Mouse (Mus musculus) retina, postnatal 1 day (tissue): ENCODE results near the gene A730009L09Rik.
A peak's percentile ranks its signal among the peaks of the same experiment; 100 is the strongest.

Source experiments
- DNase-seq: peaks from one replicate; pipeline ENCODE4 v3.0.0-alpha.2; 2012

Gene A730009L09Rik

GRCm38 (mm10) chr16:84514821-84515220 lies at the start of gene A730009L09Rik:
A730009L09Rik (plus strand) TSS chr16:84515121.
- peak; percentile 10 for DNase-seq

GRCm38 (mm10) chr16:84465581-84466165 lies 49.2 kb upstream of the A730009L09Rik start:
- DNase-seq = peak; percentile 71

- no peak for DNase-seq
Observed at GRCm38 (mm10) chr16:84468898-84469297, 46.0 kb upstream of the A730009L09Rik start.

GRCm38 (mm10) chr16:84469994-84470393 lies 44.9 kb upstream of the A730009L09Rik start:
- DNase-seq = no peak

GRCm38 (mm10) chr16:84473406-84473805 lies 41.5 kb upstream of the A730009L09Rik start:
- peak; percentile 55 for DNase-seq

- no peak for DNase-seq
Observed at GRCm38 (mm10) chr16:84474712-84475111, 40.2 kb upstream of the A730009L09Rik start.

GRCm38 (mm10) chr16:84476948-84477347 lies 38.0 kb upstream of the A730009L09Rik start:
- no peak for DNase-seq

DNA sequence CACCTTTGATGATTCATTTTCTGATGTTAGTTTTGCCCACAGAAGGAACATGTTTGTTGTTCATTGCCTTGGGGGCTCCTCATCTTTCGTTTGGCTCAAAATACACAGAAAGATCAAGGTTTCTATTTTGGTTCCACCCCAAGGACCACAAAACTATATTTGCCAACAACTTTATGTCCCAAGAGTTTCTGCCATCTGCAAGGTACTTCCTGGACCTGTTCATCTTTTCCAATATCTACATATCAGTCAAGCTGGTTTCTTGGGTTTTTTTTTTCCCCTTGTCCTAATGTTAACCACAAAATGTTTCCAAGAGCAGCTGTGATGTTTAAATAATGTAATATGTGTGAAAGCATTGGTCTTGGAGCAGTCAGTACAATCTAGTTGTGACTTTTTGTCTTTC lies 37.4 kb upstream of the A730009L09Rik start:
- no peak for DNase-seq

DNA sequence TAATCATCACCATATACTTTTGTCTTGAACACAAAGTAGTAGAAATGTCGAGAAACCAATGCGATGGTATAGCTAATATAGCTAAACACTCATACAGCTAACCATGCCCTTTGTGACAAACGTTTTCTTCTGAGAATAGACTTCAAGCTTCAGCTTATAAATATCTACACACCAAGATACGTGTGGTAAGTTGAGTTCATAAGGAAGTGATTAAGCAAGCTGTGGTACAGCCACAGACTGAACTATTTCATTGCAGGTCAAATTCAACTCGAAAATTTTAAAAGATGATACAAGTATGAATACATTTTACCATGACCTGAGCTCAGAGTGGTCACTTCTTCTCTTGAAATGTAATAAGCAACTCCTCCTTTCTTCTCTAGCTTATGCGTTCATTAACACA lies 37.0 kb upstream of the A730009L09Rik start:
- no peak for DNase-seq

DNA sequence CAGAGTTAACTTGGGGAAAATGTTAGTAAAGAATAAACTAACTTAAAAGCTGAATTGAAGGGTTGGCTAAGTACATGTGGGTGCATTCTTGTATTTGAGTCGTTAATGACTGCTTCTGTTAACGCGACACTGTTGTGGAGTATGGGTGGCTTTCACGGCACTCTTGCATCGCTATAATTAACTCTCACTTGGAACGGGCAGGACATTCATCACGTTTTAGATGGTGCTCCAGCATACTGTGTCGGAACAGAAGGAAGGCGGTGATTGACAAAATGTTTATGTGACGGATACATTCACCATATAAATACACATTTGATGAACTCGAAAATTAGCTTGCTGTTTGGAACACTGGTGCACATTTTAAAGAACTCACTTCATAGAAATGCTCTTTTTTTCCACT lies 29.0 kb upstream of the A730009L09Rik start:
- DNase-seq = no peak

- no peak for DNase-seq
Observed at GRCm38 (mm10) chr16:84494818-84495217, 20.1 kb upstream of the A730009L09Rik start.

GRCm38 (mm10) chr16:84495438-84495837 lies 19.5 kb upstream of the A730009L09Rik start:
- DNase-seq = peak; percentile 53

- DNase-seq = no peak
Observed at GRCm38 (mm10) chr16:84507681-84508080, 7.2 kb upstream of the A730009L09Rik start.

DNA sequence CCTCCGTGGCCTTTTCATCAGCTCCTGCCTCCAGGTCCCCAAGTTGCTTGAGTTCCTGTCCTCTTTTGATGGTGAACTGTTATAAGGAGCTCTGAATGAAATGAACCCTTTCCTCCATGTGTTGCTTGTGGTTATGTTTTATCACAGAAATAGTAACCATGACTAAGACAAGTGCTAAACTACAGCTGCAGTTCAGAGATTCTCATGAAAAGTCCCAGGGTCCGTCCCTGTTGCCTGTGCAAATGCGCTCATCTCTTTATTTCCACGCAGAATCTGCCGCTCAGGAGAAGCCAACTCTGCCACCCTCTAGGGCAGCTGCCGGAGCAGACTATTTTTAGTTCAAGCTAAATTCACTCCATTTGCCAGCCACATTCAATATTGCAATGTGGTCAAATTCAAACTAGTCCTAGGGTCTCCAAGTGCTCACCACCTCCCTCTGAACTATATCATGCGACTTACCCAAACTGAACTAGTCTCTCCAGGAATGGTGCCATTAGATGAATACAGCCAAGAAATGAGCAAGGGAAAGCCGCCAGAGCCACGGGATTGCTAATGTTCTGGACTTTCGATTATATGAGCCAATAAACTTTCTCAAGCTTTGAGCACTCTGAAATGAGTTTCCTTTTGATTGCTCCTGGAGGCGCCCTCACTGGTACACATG lies 7.2 kb downstream of the A730009L09Rik start:
- no peak for DNase-seq

DNA sequence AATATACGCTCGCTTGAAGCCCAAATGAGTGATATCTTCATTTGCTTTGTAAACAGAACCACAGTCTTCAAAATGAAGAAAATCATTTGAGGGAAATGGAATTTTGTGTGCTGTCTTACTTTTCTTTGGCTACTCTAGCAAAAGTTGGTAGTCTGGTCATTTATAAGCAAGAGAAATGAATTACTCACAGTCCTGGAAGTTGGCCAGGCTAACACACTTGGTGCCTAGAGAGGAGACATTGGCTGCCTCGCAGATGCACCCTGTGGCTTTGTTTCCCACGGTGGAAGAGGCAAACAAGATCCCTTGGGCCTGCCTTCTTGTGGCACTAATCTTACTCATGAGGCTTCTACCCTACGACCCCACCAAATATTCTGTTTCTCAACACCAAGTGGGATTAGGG lies 8.1 kb downstream of the A730009L09Rik start:
- no peak for DNase-seq

- DNase-seq = peak; percentile 51
Observed at GRCm38 (mm10) chr16:84527375-84527774, 12.5 kb downstream of the A730009L09Rik start.

GRCm38 (mm10) chr16:84532803-84533202 lies 17.9 kb downstream of the A730009L09Rik start:
- no peak for DNase-seq

- DNase-seq = no peak
Observed at GRCm38 (mm10) chr16:84546059-84546458, 31.1 kb downstream of the A730009L09Rik start.

- DNase-seq = no peak
Observed at GRCm38 (mm10) chr16:84549122-84549521, 34.2 kb downstream of the A730009L09Rik start.

- DNase-seq = no peak
Observed at GRCm38 (mm10) chr16:84550445-84550844, 35.5 kb downstream of the A730009L09Rik start.

DNA sequence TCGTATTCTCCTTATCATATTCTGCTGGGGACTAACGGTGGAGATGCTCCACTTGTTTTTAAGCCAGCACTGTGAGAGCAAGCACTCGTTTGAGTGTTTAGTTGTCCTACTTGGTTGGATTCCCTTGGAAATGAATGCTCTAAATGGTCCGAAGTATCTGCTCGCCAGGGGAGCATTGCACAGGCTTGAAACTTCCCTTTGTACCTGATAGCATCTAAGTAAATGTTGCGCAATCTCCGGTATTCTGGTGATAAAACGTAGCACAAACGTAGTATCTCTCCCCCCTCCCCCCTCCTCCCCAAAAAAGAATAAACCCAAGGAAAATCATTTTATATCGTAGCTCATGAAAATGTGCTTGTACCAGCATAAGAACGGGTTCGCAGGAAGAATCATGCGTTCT lies 39.1 kb downstream of the A730009L09Rik start:
- no peak for DNase-seq

- DNase-seq = no peak
Observed at GRCm38 (mm10) chr16:84558113-84558917, 43.4 kb downstream of the A730009L09Rik start.

GRCm38 (mm10) chr16:84559569-84560278 lies 44.8 kb downstream of the A730009L09Rik start:
- peak; percentile 38 for DNase-seq
